Mouse (Mus musculus) cortical plate, adult 2 months (tissue): ENCODE measurements around the gene Gm10803.

ENCODE experiments used
- CTCF ChIP-seq: fragments of 200-500 bp; IDR thresholded peaks from 2 replicates; pipeline ENCODE4 v1.5.1; 2011; ENCODE audit warnings: mild to moderate bottlenecking, control low read depth, low read length; ENCODE audit not compliant: insufficient read depth; ENCODE audit errors: extremely low read depth
- POLR2A ChIP-seq: fragments of 200-500 bp; IDR thresholded peaks from 2 replicates; pipeline ENCODE4 v1.6.1; 2011; ENCODE audit warnings: mild to moderate bottlenecking, low read length, control low read depth; ENCODE audit not compliant: insufficient read depth; ENCODE audit errors: extremely low read depth

GRCm38 (mm10) chr2:93537385-93537967 is 22.9 kb upstream of the Gm10803 start:
- no peak for TF ChIP-seq CTCF
- no peak for TF ChIP-seq POLR2A
